Mouse (Mus musculus): ENCODE measurements around the gene Olfr1086. TPM values are rescaled to one million over a fixed set of nuclear protein-coding genes. Genes with fewer than 3 reads are reported as not detected.
"Not testable (repeated sequence)": the region's sequence is repeated elsewhere in the genome, so short reads cannot be mapped to it uniquely, and the experiment has no call there.

Gene Olfr1086
- polyA plus RNA-seq (2016; fragmentation: Nextera tagmentation; extraction: Ambion mirVana) = not detected in 2 replicates

GRCm38 (mm10) chr2:86679992-86680391 is at the start of gene Olfr1086:
TSS of gene Olfr1086 (minus strand) at chr2:86680092.
- Histone ChIP-seq H3K4me3 (no peak within 1 kb of the TSS), H3K36me3 (no peaks in the 10 kb centered on the region), H3K4me1 (no peaks in the 10 kb centered on the region), H3K9me3 (replicated peaks) (no peaks in the 10 kb centered on the region), H3K27ac (no peak within 1 kb of the TSS), H3K27me3 (ENCODE audit: low read depth, poor library complexity, severe bottlenecking) (no peaks in the 10 kb centered on the region)
- no peak for DNase-seq (ENCODE audit: low spot score)
- 79% methylated on average over 2 of the region's 2 CpGs for WGBS

- no peaks in the 10 kb centered on the region for H3K4me1 ChIP-seq
- H3K9me3 ChIP-seq (replicated peaks) = no peaks in the 10 kb centered on the region
- no peaks in the 10 kb centered on the region for H3K27me3 ChIP-seq (ENCODE audit: low read depth, poor library complexity, severe bottlenecking)
- no peaks in the 10 kb centered on the region for H3K36me3 ChIP-seq
- no peak for DNase-seq (ENCODE audit: low spot score)
- no peak within 1 kb of the TSS for H3K27ac ChIP-seq
- H3K4me3 ChIP-seq = no peak within 1 kb of the TSS
Observed at GRCm38 (mm10) chr2:86698295-86698694, 18.4 kb upstream of the Olfr1086 start, which contains the start of gene Olfr1087. TSS of gene Olfr1087 (minus strand) at chr2:86698395.

GRCm38 (mm10) chr2:86661919-86662318 is 18.0 kb downstream of the Olfr1086 start, which contains the start of gene Olfr1085:
TSS of gene Olfr1085 (minus strand) at chr2:86662019.
- no peaks in the 10 kb centered on the region for H3K4me1 ChIP-seq
- DNase-seq (ENCODE audit: low spot score) = no peak
- H3K27ac ChIP-seq = no peak within 1 kb of the TSS
- 24% methylated on average over 1 of the region's 1 CpGs for WGBS
- no peaks in the 10 kb centered on the region for H3K27me3 ChIP-seq (ENCODE audit: low read depth, poor library complexity, severe bottlenecking)
- H3K36me3 ChIP-seq = no peaks in the 10 kb centered on the region
- H3K4me3 ChIP-seq = no peak within 1 kb of the TSS
- no peaks in the 10 kb centered on the region for H3K9me3 ChIP-seq (replicated peaks)

GRCm38 (mm10) chr2:86639625-86640024 is 40.3 kb downstream of the Olfr1086 start, which contains the start of gene Olfr1084:
TSS of gene Olfr1084 (minus strand) at chr2:86639725.
- H3K4me3 ChIP-seq; H3K36me3 ChIP-seq; DNase-seq (ENCODE audit: low spot score); H3K9me3 ChIP-seq (replicated peaks); H3K4me1 ChIP-seq; H3K27me3 ChIP-seq (ENCODE audit: low read depth, poor library complexity, severe bottlenecking); H3K27ac ChIP-seq: not testable (repeated sequence)
- 91% methylated on average over 1 of the region's 1 CpGs for WGBS

Other genes with a start within 250 kb of the Olfr1086 start
- gene Olfr1065, start 229.5 kb downstream of the Olfr1086 start, polyA plus RNA-seq (2016; fragmentation: Nextera tagmentation; extraction: Ambion mirVana) = not detected in 2 replicates
- gene Olfr1066, start 223.8 kb downstream of the Olfr1086 start, polyA plus RNA-seq (2016; fragmentation: Nextera tagmentation; extraction: Ambion mirVana) = not detected in 2 replicates
- not detected in 2 replicates for gene Olfr228, start 192.7 kb downstream of the Olfr1086 start, polyA plus RNA-seq (2016; fragmentation: Nextera tagmentation; extraction: Ambion mirVana)
- not detected in 2 replicates for gene Olfr1076, start 171.6 kb downstream of the Olfr1086 start, polyA plus RNA-seq (2016; fragmentation: Nextera tagmentation; extraction: Ambion mirVana)
- gene Olfr1079, start 137.6 kb downstream of the Olfr1086 start, polyA plus RNA-seq (2016; fragmentation: Nextera tagmentation; extraction: Ambion mirVana) = not detected in 2 replicates
- gene Olfr1080, start 121.9 kb downstream of the Olfr1086 start, polyA plus RNA-seq (2016; fragmentation: Nextera tagmentation; extraction: Ambion mirVana) = not detected in 2 replicates
- not detected in 2 replicates for gene Olfr1082, start 81.1 kb downstream of the Olfr1086 start, polyA plus RNA-seq (2016; fragmentation: Nextera tagmentation; extraction: Ambion mirVana)
- not detected in 2 replicates for gene Olfr1084, start 40.4 kb downstream of the Olfr1086 start, polyA plus RNA-seq (2016; fragmentation: Nextera tagmentation; extraction: Ambion mirVana)
- not detected in 2 replicates for gene Olfr1085, start 18.1 kb downstream of the Olfr1086 start, polyA plus RNA-seq (2016; fragmentation: Nextera tagmentation; extraction: Ambion mirVana)
- gene Olfr1087, start 18.3 kb upstream of the Olfr1086 start, polyA plus RNA-seq (2016; fragmentation: Nextera tagmentation; extraction: Ambion mirVana) = not detected in 2 replicates
- gene Olfr1089, start 53.6 kb upstream of the Olfr1086 start, polyA plus RNA-seq (2016; fragmentation: Nextera tagmentation; extraction: Ambion mirVana) = not detected in 2 replicates
- not detected in 2 replicates for gene Olfr1090, start 78.9 kb upstream of the Olfr1086 start, polyA plus RNA-seq (2016; fragmentation: Nextera tagmentation; extraction: Ambion mirVana)
- gene Olfr1093, start 102.4 kb upstream of the Olfr1086 start, polyA plus RNA-seq (2016; fragmentation: Nextera tagmentation; extraction: Ambion mirVana) = not detected in 2 replicates
- not detected in 2 replicates for gene Olfr141, start 129.9 kb upstream of the Olfr1086 start, polyA plus RNA-seq (2016; fragmentation: Nextera tagmentation; extraction: Ambion mirVana)
- not detected in 2 replicates for gene Olfr1094, start 144.6 kb upstream of the Olfr1086 start, polyA plus RNA-seq (2016; fragmentation: Nextera tagmentation; extraction: Ambion mirVana)
- not detected in 2 replicates for gene Olfr1095, start 171.6 kb upstream of the Olfr1086 start, polyA plus RNA-seq (2016; fragmentation: Nextera tagmentation; extraction: Ambion mirVana)
- gene Gm13723, start 194.7 kb upstream of the Olfr1086 start, polyA plus RNA-seq (2016; fragmentation: Nextera tagmentation; extraction: Ambion mirVana) = not detected in 2 replicates
- not detected in 2 replicates for gene Olfr1097, start 212.1 kb upstream of the Olfr1086 start, polyA plus RNA-seq (2016; fragmentation: Nextera tagmentation; extraction: Ambion mirVana)
- not detected in 2 replicates for gene Olfr1098, start 244.5 kb upstream of the Olfr1086 start, polyA plus RNA-seq (2016; fragmentation: Nextera tagmentation; extraction: Ambion mirVana)